Mouse (Mus musculus) neural tube, embryonic 11.5 days (tissue): ENCODE data around the gene Kbtbd3. TPM values are rescaled to one million over a fixed set of nuclear protein-coding genes. Genes with fewer than 3 reads are reported as not detected.

Experiments
- microRNA-seq: library from miRNA; unstranded; fragments of <30 nt; microRNA quantifications from one replicate; pipeline ENCODE4, GENCODE M21; 2016
- polyA plus RNA-seq: library from polyadenylated mRNA; unstranded; fragments of >200 nt; fragmentation: Nextera tagmentation; extraction: Ambion mirVana; gene quantifications from 2 replicates; pipeline ENCODE4 v1.2.1, GENCODE M21; 2014

Gene Kbtbd3
- polyA plus RNA-seq, 1 experiment from 2014 or later: 6.6 TPM

Small RNA genes lying within 50 kb of the gene (microRNA-seq; reads per million reads assigned to microRNA genes)
- gene Gm22195: not detected
- not detected for gene Gm23992

Other genes with a start within 250 kb of the Kbtbd3 start
- 32.8 and 33.1 TPM in 2 replicates for gene Aasdhppt, start 362 bp upstream of the Kbtbd3 start, polyA plus RNA-seq
- gene Msantd4, start 66.7 kb downstream of the Kbtbd3 start, polyA plus RNA-seq: 70.6 and 73.9 TPM in 2 replicates